In the genomic region with DNA sequence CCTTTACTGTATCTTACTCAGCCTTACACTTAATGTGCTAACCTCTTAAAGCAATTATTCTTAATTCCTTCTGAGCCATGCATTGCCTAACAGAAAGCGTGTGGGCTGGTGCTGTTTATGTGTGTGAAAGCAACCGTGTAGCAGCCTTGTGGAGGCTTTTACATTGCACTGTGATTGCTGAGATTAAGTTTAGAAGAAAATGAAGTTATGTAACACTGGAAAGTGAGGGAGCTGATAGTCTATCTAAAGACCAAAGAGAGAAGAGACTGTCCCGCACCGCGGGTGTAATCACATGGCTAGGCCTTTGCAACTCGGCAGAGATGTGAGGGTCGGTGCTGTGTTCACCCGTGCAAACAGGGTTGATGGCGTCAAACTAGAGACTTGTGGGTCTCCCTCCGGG, we compare ENCODE assay signal across 24 mouse cellular contexts. TPM values are rescaled to one million over a fixed set of nuclear protein-coding genes. Genes with fewer than 3 reads are reported as not detected.
DNase-seq lines count a peak whose midpoint lies in the region; ATAC-seq lines count a peak whose summit lies in the region.
"Had no signal": no experiment of that assay in that cellular context is flagged by ENCODE, and none has a peak within 500 bp of the region (broad histone marks: within the 10 kb centered on the region; RNA-seq: fewer than 3 reads in every experiment).

No protein-coding gene starts in this region.

- DNase-seq in frontal cortex, postnatal 10 days (ENCODE audit: low spot score in 2 of 2): no peak
- DNase-seq in left cerebral cortex, adult 11 months (ENCODE audit: low spot score): peak; percentile 31
- DNase-seq in left cerebral cortex, postnatal 10 days (ENCODE audit: extremely low spot score in 1 of 2, low spot score in 2 of 2): no peak
- DNase-seq in brain, adult 2 months (ENCODE audit: low read depth, low spot score): peak; percentile 78
- no peak for DNase-seq in T-cell, adult 2 months (ENCODE audit: low spot score)
- DNase-seq: adrenal gland, postnatal 25 days; cerebellum, adult 18-20 months; cerebellum, postnatal 25 days; heart, postnatal 14 days; kidney, adult 8-10 months; kidney, postnatal 25 days; lung, embryonic 14.5 days; lung, postnatal 36 days; retina, postnatal 1 day; thymus, postnatal 14 days had no signal

- peak; percentile 80 for ATAC-seq in frontal cortex, adult (ENCODE audit: low TSS enrichment)
- ATAC-seq: CD4-positive, CD25-positive, alpha-beta regulatory T cell, adult 4 months; inflammation-experienced regulatory T-cells, adult 6 months; liver, embryonic 12.5 days had no signal

- intact Hi-C loops in left cerebral cortex, postnatal 10 days (cut with DNase I): no loop called here

- H3K27ac ChIP-seq in macrophage: peak overlapping the region; percentile 54; the same call in 1 of the 2 replicates
- H3K27ac ChIP-seq: forebrain, embryonic 12.5 days; hindbrain, embryonic 12.5 days; liver, embryonic 12.5 days; midbrain, embryonic 10.5 days had no signal

- peaks cover 14% of the 10 kb centered on the region; the same call in 1 of the 2 replicates for H3K36me3 ChIP-seq in macrophage (ENCODE audit: inconsistent target)

- no peak overlapping the region for H3K4me3 ChIP-seq in macrophage (ENCODE audit: inconsistent target)
- H3K4me3 ChIP-seq: forebrain, embryonic 12.5 days; heart, embryonic 12.5 days; hindbrain, embryonic 12.5 days; liver, embryonic 12.5 days; midbrain, embryonic 10.5 days had no signal

- peaks cover 63% of the 10 kb centered on the region for H3K79me2 ChIP-seq in macrophage (ENCODE audit: inconsistent target)

- 93% methylated on average over 5 of the region's 10 CpGs for WGBS in macrophage (ENCODE audit: missing documents)

RNA-seq across cellular contexts. Expression of a gene that starts 16.1 kb away (rescaled TPM):
- 10 to 100 TPM; 24.5 to 25.5 TPM for total RNA-seq in left cerebral cortex, postnatal 10 days (2021)
- 10 to 100 TPM in 25 of 26 experiments, 1 to 10 TPM in 1; 9.5 to 94.2 (median 29.7) TPM for total RNA-seq in macrophage (2018; cell fraction: chromatin; rRNA removed)
- 100 to 1,000 TPM in 12 of 26 experiments, 10 to 100 TPM in 14; 60.7 to 138 (median 99.6) TPM for total RNA-seq in macrophage (2018; cell fraction: cytosol; rRNA removed)
- total RNA-seq in macrophage (2018; cell fraction: nucleus; rRNA removed): 100 to 1,000 TPM in 10 of 26 experiments, 10 to 100 TPM in 16; 54.2 to 141 (median 94.4) TPM
- 61.4 to 121 TPM (median 79.5 TPM) in 3 replicates for polyA plus RNA-seq in macrophage (2018)

RNA-seq across cellular contexts. Expression of a gene that starts 34.6 kb away (rescaled TPM):
- 1 to 10 TPM; 4.1 to 5.3 TPM for total RNA-seq in left cerebral cortex, postnatal 10 days (2021)
- 10 to 100 TPM; 17.7 to 97.1 (median 67.8) TPM for total RNA-seq in macrophage (2018; cell fraction: chromatin; rRNA removed)
- total RNA-seq in macrophage (2018; cell fraction: cytosol; rRNA removed): 100 to 1,000 TPM in 9 of 26 experiments, 10 to 100 TPM in 17; 58.3 to 114 (median 93.6) TPM
- total RNA-seq in macrophage (2018; cell fraction: nucleus; rRNA removed): 100 to 1,000 TPM in 1 of 26 experiments, 10 to 100 TPM in 25; 36.9 to 101 (median 68.6) TPM
- 47.8 to 121 TPM (median 101 TPM) in 3 replicates for polyA plus RNA-seq in macrophage (2018)

RNA-seq across cellular contexts. Expression of a gene that starts 58.4 kb away (rescaled TPM):
- total RNA-seq in left cerebral cortex, postnatal 10 days (2021): 100 to 1,000 TPM; 110 to 118 TPM
- 100 to 1,000 TPM in 1 of 26 experiments, 10 to 100 TPM in 25; 34.1 to 104 (median 52.5) TPM for total RNA-seq in macrophage (2018; cell fraction: chromatin; rRNA removed)
- 10 to 100 TPM; 46.7 to 70.7 (median 53.5) TPM for total RNA-seq in macrophage (2018; cell fraction: cytosol; rRNA removed)
- 10 to 100 TPM; 35.0 to 59.1 (median 50.4) TPM for total RNA-seq in macrophage (2018; cell fraction: nucleus; rRNA removed)
- 39.8 to 54.4 TPM (median 39.9 TPM) in 3 replicates for polyA plus RNA-seq in macrophage (2018)

Comparison
In these comparisons a context has a peak if more than half of its experiments do, and no peak if none do; other contexts are left out.
1. DNase-seq: peak in left cerebral cortex, adult 11 months (single experiment) and brain, adult 2 months (single experiment); none in frontal cortex, postnatal 10 days (0 of 2), left cerebral cortex, postnatal 10 days (0 of 2) and T-cell, adult 2 months (single experiment).